Comparison of ENCODE assay signal across 22 mouse cellular contexts in genomic region chr3:126751377-126752098, GRCm38 (mm10).
DNase-seq lines count a peak whose midpoint lies in the region; ATAC-seq and TF ChIP-seq lines count a peak whose summit lies in the region.
"Had no signal": no experiment of that assay in that cellular context is flagged by ENCODE, and none has a peak within 500 bp of the region (broad histone marks: within the 10 kb centered on the region; RNA-seq: fewer than 3 reads in every experiment).

No protein-coding gene starts in this region.

- no peak for TF ChIP-seq POLR2A in cerebellum, adult 2 months (IDR thresholded peaks at IDR 0.05; ENCODE audit: borderline replicate concordance, insufficient read depth, low read length)

- TF ChIP-seq CTCF in cerebellum, adult 2 months (IDR thresholded peaks at IDR 0.05; ENCODE audit: borderline replicate concordance, insufficient read depth, low read depth, low read length), result no peak

- peaks cover 3% of the 10 kb centered on the region for H3K4me1 ChIP-seq in cerebellum, adult 2 months (ENCODE audit: control insufficient read depth, insufficient read depth, low read length)
- H3K4me1 ChIP-seq: embryonic facial prominence, embryonic 15.5 days; forebrain, embryonic 10.5 days had no signal

- peak; percentile 95 for ATAC-seq in common myeloid progenitor, adult 5-6 weeks (replicated peaks; ENCODE audit: low read depth, poor library complexity, severe bottlenecking)
- ATAC-seq in megakaryocyte, adult 5-6 weeks (ENCODE audit: poor library complexity, severe bottlenecking), result peak; percentile 50

- peak; percentile 55 to 72 for DNase-seq in spleen, postnatal 36 days (ENCODE audit: low spot score in 2 of 2)
- DNase-seq in spleen, postnatal 14 days (ENCODE audit: low spot score in 2 of 2), result no peak
- no peak for DNase-seq in layer of hippocampus, postnatal 10 days (ENCODE audit: low spot score in 2 of 2)
- DNase-seq in cerebellum, adult 2 months, result no peak
- no peak for DNase-seq in yolk sac, embryonic 10.5 days (ENCODE audit: low spot score)
- DNase-seq: adrenal gland, adult 8-10 months; cerebellum, adult 9-10 months; embryo, embryonic 11 days; gastrocnemius, postnatal 14 days; heart, postnatal 36 days; left cerebral cortex, postnatal 4 days; lung, adult 18-20 months; lung, postnatal 4 days; midbrain, embryonic 14.5 days; right cerebral cortex, postnatal 14 days; thymus, adult 18-20 months had no signal

- 87% methylated on average over 7 of the region's 7 CpGs for WGBS in cerebellum, adult 2 months

- no peak overlapping the region for H3K27ac ChIP-seq in cerebellum, adult 2 months (ENCODE audit: insufficient read depth, low read length)
- H3K27ac ChIP-seq: embryonic facial prominence, embryonic 15.5 days; forebrain, embryonic 10.5 days; kidney, embryonic 15.5 days; layer of hippocampus, adult 2 months had no signal

- H3K27me3 ChIP-seq in cerebellum, adult 2 months (ENCODE audit: control insufficient read depth, insufficient read depth, low read length), result no peaks in the 10 kb centered on the region
- H3K27me3 ChIP-seq: embryonic facial prominence, embryonic 15.5 days; kidney, embryonic 15.5 days had no signal

- no peak overlapping the region for H3K4me3 ChIP-seq in cerebellum, adult 2 months (replicated peaks; ENCODE audit: insufficient read depth, low read depth, low read length)
- H3K4me3 ChIP-seq: embryonic facial prominence, embryonic 15.5 days; forebrain, embryonic 10.5 days; kidney, embryonic 15.5 days; layer of hippocampus, adult 2 months had no signal

Comparison
In these comparisons a context has a peak if more than half of its experiments do, and no peak if none do; other contexts are left out.
1. DNase-seq: peak in spleen, postnatal 36 days (2 of 2); none in spleen, postnatal 14 days (0 of 2), layer of hippocampus, postnatal 10 days (0 of 2), cerebellum, adult 2 months (0 of 2) and yolk sac, embryonic 10.5 days (single experiment).